Mouse (Mus musculus) megakaryocyte, embryonic 14.5 days (primary cell): ENCODE measurements around the gene Nr3c2.

Experiments used
- FLI1 ChIP-seq: IDR thresholded peaks from 2 replicates; pipeline ENCODE4 v1.6.1; 2012; ENCODE audit warnings: low read length, inconsistent platforms, mixed read lengths
- GATA1 ChIP-seq: IDR thresholded peaks from 3 replicates; pipeline ENCODE4 v1.6.1; 2012; ENCODE audit warnings: mixed read lengths, low read length, inconsistent platforms, borderline replicate concordance

GRCm38 (mm10) chr8:76902205-76903078 is 3.2 kb downstream of the Nr3c2 start:
- no peak for TF ChIP-seq GATA1
- TF ChIP-seq FLI1: no peak
